Mouse (Mus musculus) kidney, embryonic 16.5 days (tissue): Measurements from ENCODE around the gene Mon2. TPM values are rescaled to one million over a fixed set of nuclear protein-coding genes. Genes with fewer than 3 reads are reported as not detected.

Source experiments
- ATAC-seq: fragments of 200-750 bp; cut with Nextera tagmentation; 2 replicates; pipeline ENCODE4 v1.8.0; 2017; ENCODE audit warnings: moderate TSS enrichment; ENCODE audit not compliant: low FRiP score, low TSS enrichment
- H3K27ac ChIP-seq: fragments of 300-500 bp; sonication (generic); 2 replicates; pipeline ENCODE4 v1.5.1; 2014; ENCODE audit warnings: low read length
- H3K27me3 ChIP-seq: fragments of 300-500 bp; sonication (generic); 2 replicates; pipeline ENCODE4 v1.6.1; 2014; ENCODE audit warnings: low read length, control low read depth, mixed read lengths; ENCODE audit not compliant: insufficient read depth
- H3K36me3 ChIP-seq: fragments of 300-500 bp; sonication (generic); 2 replicates; pipeline ENCODE4 v1.6.1; 2014; ENCODE audit warnings: low read length, control low read depth, mixed read lengths; ENCODE audit not compliant: insufficient read depth
- H3K4me1 ChIP-seq: fragments of 300-500 bp; sonication (generic); 2 replicates; pipeline ENCODE4 v1.6.1; 2014; ENCODE audit warnings: low read length, control low read depth, mixed read lengths; ENCODE audit not compliant: insufficient read depth
- H3K4me2 ChIP-seq: fragments of 300-500 bp; sonication (generic); replicated peaks from 2 replicates; pipeline ENCODE4 v1.6.1; 2014; ENCODE audit warnings: low read depth, low read length
- H3K4me3 ChIP-seq: fragments of 300-500 bp; sonication (generic); 2 replicates; pipeline ENCODE4 v1.5.1; 2014; ENCODE audit warnings: mild to moderate bottlenecking, low read length
- H3K9ac ChIP-seq: fragments of 300-500 bp; sonication (generic); replicated peaks from 2 replicates; pipeline ENCODE4 v1.6.1; 2014; ENCODE audit warnings: low read length
- H3K9me3 ChIP-seq: fragments of 300-500 bp; sonication (generic); 2 replicates; pipeline ENCODE4 v1.6.1; 2016; ENCODE audit warnings: low read length, control low read depth
- WGBS: fragments of 180-500 bp; shearing (Covaris S2); extraction: QIAGEN DNeasy Blood & Tissue Kit; methylation state at CpG from one replicate; pipeline ENCODE4 v1.1.7; 2014; 5-methylcytosine and 5-hydroxymethylcytosine counted together
- polyA plus RNA-seq: library from polyadenylated mRNA; unstranded; fragments of >200 nt; fragmentation: Nextera tagmentation; extraction: Ambion mirVana; gene quantifications from 2 replicates; pipeline ENCODE4 v1.2.1, GENCODE M21; 2015

The Mon2 gene
- polyA plus RNA-seq, 1 experiment from 2014 or later, result 22.6 TPM

DNA sequence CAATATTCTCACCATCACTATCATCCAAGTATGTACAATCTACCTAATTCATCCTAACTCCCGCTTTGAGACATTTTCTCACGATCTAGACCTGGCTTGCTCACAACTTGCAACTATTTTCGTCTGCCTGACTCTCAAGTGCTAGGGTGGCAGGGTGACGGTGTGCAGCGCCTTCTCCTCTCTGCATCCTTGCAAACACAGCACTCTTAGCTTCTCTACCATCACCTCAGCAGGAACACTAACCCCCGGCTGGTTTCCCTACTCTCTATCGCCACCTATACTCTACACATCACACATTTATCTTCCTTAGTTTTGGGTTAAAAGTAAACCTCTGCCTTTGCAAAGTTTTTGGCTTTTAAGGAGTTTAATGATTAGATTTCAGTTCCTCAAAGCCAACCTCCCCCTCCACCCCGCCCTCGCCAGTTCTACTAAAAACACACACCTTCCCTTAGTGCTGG, 88.6 kb downstream of the Mon2 start:
- WGBS, result 15% methylated on average over 9 of the region's 9 CpGs

DNA sequence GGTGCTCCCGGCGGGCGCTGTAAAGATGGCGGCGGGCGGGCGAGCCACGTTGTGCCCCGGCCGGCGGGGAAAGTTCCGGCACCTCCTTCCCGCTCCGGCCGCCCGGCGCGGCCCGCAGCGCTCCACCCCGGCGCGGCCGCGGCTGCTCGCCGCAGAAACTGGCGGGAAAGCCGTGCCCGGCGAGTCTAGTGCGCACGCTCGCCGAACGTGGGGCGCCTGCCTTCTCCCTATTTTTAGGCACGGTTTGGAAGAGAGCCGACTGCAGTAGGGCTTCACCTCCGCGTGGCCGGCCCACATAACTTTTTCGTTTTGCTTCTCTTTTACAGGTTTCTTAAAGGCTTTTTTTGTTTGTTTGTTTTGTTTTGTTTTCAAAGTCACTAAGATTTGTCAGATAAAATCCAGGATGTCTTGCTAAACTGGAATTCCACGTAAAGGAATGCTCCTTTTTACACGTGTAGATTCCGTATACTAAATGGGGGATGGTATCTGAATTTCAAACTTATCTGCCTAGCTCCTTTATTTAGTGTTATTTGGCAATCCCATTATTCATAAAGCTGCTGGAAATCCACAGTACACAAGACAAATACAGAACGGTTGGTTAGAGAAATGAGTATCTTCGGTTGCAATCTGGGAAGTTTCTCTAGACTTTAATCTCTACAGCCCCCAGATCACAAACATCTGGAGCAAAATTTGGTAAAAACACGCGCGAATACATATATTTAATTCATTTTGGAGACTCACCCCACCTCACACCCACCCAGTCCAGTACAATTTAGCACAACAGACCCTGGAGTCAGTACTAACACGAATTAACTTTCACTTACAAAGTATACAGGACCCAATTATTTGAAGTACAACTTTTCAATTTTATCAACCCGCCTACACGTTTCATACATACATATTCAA, 89.7 kb downstream of the Mon2 start:
- H3K36me3 ChIP-seq, result peaks cover 13% of the 10 kb centered on the region; the same call in 1 of the 2 replicates
- H3K27ac ChIP-seq, result peak overlapping the region; percentile 99
- no peaks in the 10 kb centered on the region for H3K9me3 ChIP-seq
- peaks cover 30% of the 10 kb centered on the region for H3K4me1 ChIP-seq
- peak overlapping the region; percentile 100 for H3K9ac ChIP-seq
- peak; percentile 83 for ATAC-seq
- peak overlapping the region; percentile 65 for H3K4me2 ChIP-seq
- peak overlapping the region; percentile 97 for H3K4me3 ChIP-seq
- H3K27me3 ChIP-seq, result no peaks in the 10 kb centered on the region
- WGBS, result 7% methylated on average over 53 of the region's 54 CpGs

More for the DNA sequence above, 88.6 kb downstream of the Mon2 start:
- Histone ChIP-seq H3K4me1 (peaks cover 30% of the 10 kb centered on the region), H3K4me3 (no peak overlapping the region), H3K27ac (peak overlapping the region; percentile 55; the same call in 1 of the 2 replicates), H3K9ac (peak overlapping the region; percentile 43; the same call in 1 of the 2 replicates), H3K27me3 (no peaks in the 10 kb centered on the region), H3K9me3 (no peaks in the 10 kb centered on the region), H3K4me2 (peak overlapping the region; percentile 33), H3K36me3 (peaks cover 10% of the 10 kb centered on the region; the same call in 1 of the 2 replicates)
- peak; percentile 25 for ATAC-seq

DNA sequence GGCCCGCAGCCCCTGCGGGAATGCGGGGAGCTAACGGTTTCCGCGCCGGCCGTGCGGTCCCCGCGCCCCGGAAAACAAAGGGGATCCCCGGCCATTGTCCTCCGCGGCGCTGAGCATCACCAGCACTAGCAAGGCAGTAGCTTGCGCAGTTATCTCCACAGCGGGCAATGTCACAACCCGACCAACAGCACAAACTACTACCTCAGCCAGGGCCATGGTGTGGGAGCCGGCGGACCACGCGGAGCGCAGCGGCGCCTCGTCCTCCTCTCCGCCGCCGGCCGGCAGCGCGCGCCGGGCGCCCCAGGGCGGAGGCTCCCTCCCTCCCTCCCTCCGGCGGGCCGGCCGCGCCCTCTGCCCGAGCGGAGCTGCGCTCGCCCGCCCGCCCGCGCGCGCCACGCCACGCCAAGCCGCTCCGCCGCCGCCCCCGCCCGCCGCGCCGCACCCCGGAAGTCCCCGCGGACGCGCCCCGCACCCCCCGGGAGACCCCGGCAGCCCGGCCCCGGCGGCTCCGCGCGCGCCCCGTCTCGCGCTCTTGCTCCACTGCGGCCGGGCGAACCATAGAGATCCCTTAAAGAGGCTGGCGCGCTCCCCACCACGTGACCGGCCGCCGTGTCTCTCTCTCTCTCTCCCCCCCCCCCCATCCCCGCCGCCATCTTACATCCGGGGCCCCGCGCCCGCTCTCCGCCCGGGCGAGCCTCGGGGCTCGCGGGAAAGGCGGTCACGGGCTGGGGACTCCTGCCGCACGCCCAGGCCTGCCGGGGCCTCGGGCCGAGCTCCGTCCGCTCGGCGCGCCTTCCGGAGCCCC, 90.6 kb downstream of the Mon2 start:
- peak overlapping the region; percentile 99 for H3K27ac ChIP-seq
- peak overlapping the region; percentile 65 for H3K4me2 ChIP-seq
- peaks cover 17% of the 10 kb centered on the region for H3K36me3 ChIP-seq
- peaks cover 30% of the 10 kb centered on the region for H3K4me1 ChIP-seq
- under 1% methylated on average over 56 of the region's 115 CpGs for WGBS
- peak overlapping the region; percentile 100 for H3K9ac ChIP-seq
- H3K9me3 ChIP-seq, result no peaks in the 10 kb centered on the region
- H3K27me3 ChIP-seq, result no peaks in the 10 kb centered on the region
- peak; percentile 91 for ATAC-seq
- peak overlapping the region; percentile 97 for H3K4me3 ChIP-seq

DNA sequence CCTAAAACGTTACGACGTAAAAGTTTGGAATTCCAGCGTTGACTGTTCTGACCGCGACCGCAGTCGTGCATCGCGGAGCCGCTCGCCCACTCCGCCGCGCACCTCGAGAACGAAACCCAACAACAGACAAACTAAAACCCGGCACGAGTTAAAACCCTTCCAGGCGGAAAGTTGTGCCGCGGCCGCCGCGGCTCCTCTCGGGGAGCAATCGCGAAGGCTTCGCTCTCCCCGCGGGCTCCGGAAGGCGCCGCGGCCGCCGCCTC, 91.1 kb downstream of the Mon2 start:
- peaks cover 30% of the 10 kb centered on the region for H3K4me1 ChIP-seq
- peak overlapping the region; percentile 100 for H3K9ac ChIP-seq
- H3K27me3 ChIP-seq, result no peaks in the 10 kb centered on the region
- peak; percentile 3; the same call in 1 of the 2 replicates for ATAC-seq
- under 1% methylated on average over 37 of the region's 37 CpGs for WGBS
- peak overlapping the region; percentile 99 for H3K27ac ChIP-seq
- H3K4me3 ChIP-seq, result peak overlapping the region; percentile 97
- peaks cover 19% of the 10 kb centered on the region for H3K36me3 ChIP-seq
- H3K4me2 ChIP-seq, result peak overlapping the region; percentile 65
- peaks cover 3% of the 10 kb centered on the region; the same call in 1 of the 2 replicates for H3K9me3 ChIP-seq

DNA sequence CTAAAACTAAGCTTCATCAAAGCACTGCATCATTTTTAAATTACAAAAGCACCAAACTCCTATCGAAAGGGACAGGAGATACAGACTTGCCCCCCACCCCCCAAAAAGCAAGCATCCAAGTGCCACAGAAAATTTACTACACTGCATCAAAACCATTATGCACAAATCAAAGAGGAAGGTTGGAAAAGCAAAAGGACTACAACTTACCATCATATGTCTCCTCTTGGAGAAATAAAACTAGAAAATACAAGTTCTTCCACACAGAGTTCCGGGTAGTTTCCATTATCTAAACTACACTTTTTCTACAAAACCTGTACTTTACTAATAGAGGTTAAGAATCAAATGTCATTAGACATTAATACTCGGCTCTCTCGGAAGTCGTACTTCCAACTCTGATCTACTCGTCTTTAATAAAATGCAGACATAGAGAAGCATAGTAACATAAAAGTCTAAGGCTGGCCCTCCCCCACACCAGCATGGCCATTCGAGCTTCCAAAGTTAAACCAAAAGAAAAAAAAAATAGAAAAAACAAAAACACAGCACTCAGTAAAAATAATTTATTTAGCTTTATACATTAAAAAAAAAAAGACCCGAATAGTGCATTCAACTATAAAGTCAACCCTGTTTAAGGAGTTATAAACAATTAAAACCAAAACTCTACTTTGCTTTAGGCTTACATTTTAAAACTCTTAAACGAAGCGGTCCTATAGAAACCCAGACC, 91.6 kb downstream of the Mon2 start:
- Histone ChIP-seq H3K9ac (peak overlapping the region; percentile 100), H3K9me3 (peaks cover 3% of the 10 kb centered on the region; the same call in 1 of the 2 replicates), H3K27ac (peak overlapping the region; percentile 99), H3K4me3 (peak overlapping the region; percentile 97), H3K27me3 (no peaks in the 10 kb centered on the region), H3K36me3 (peaks cover 24% of the 10 kb centered on the region), H3K4me1 (peaks cover 30% of the 10 kb centered on the region), H3K4me2 (peak overlapping the region; percentile 65)
- ATAC-seq, result no peak
- WGBS, result 2% methylated on average over 10 of the region's 10 CpGs

DNA sequence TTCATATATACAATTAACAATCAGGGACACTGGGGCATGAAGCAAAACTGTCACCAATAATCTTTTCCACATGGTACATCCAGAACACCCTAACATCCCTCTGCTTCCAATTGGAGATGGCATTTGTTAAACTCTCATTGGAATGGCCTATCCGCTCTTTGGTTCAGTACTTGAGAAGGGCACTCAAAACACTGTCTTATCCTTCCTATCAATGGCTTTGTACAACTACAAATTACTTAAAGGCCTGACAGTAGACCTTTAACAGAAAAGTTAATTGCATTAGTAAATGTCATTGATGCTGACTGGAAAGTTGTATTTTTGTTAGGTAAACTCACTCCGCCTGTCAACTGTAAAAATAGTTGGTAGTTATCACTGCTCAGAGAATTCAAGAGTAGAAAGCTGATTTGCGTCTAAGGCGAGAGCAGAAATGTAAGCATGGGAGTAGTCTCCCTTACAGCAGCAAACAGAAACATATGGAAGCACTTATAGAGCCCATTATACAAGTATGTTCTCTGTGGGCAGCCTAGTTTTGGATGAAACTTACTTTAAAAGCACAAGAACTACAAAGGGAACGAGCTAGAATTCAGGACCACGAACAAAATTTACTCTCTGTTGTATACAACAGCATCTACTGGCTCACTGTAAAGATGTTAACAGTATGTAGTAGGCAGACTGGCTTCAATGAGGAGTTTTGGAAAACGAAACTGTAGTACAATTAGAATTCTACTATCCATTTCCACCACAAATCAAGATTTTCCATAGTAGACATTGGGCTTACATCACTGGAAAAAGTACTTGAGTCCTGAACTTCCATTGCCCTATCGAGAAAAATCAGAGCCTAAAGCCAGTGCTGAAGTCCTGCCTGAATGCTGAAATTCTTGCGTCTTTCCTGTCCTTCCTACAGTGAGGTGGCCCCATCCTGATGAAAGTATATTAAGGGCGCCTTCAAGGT, 92.5 kb downstream of the Mon2 start:
- Histone ChIP-seq H3K36me3 (peaks cover 27% of the 10 kb centered on the region), H3K27ac (peak overlapping the region; percentile 63), H3K9ac (peak overlapping the region; percentile 100), H3K27me3 (no peaks in the 10 kb centered on the region), H3K9me3 (peaks cover 3% of the 10 kb centered on the region; the same call in 1 of the 2 replicates), H3K4me3 (peak overlapping the region; percentile 97), H3K4me1 (peaks cover 30% of the 10 kb centered on the region), H3K4me2 (peak overlapping the region; percentile 65)
- no peak for ATAC-seq
- WGBS, result 43% methylated on average over 10 of the region's 10 CpGs

DNA sequence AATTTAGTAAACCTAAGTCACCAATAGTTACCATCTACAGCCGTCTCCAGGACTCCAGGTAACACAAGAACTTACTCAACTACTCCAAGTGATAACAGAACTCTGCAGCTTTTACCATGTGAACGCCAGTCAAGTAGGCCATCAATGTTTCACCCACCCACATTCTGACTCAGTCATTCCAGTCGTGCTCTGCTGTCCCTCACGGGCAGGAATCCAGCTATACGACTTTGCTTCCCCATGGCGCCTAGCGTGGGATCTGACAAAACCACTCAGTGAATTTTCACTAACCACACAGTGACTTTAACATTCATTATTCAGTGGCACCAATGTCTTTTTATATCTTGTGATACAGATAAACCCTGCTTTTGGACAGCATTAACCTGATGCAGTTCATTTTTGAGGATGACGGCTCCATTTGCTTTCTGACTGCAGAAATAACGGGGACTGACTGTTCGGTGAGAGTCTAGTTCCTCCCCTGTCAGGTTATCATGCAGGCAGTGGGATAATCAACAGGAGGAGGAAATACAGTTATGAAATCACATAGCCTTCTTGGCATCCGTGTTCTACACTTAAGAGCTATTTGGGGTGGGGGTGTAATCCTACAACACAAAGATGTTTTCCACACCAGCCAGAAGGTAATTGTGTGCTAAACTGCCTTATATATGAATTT, 93.3 kb downstream of the Mon2 start:
- Histone ChIP-seq H3K4me1 (peaks cover 25% of the 10 kb centered on the region), H3K9me3 (peaks cover 3% of the 10 kb centered on the region; the same call in 1 of the 2 replicates), H3K4me3 (peak overlapping the region; percentile 97), H3K27ac (0 out of 2 replicates have a peak overlapping the region, but pooled peaks have one; percentile 1), H3K4me2 (peak overlapping the region; percentile 65), H3K27me3 (no peaks in the 10 kb centered on the region), H3K36me3 (peaks cover 27% of the 10 kb centered on the region), H3K9ac (no peak overlapping the region)
- WGBS, result 74% methylated on average over 11 of the region's 11 CpGs
- ATAC-seq, result no peak

DNA sequence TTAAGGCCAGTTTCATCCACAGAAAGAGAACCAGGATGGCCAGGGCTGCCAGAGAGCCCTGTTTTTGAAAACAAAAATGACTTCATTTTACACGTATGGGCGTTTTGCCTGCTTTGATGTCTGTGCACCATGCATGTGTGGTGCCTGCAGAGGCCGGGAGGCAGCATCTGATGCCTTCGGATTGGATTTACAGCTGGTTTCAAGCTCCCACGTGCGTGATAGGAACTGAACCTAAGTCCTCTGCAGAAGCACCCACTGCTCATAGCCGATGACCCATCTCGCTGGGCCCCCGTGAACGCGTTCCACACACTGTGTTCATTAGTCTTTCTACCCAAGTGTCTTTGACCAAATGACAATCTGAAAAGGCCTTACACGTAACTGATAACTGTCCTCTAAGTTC, 96.2 kb downstream of the Mon2 start:
- no peak overlapping the region for H3K4me3 ChIP-seq
- no peak overlapping the region for H3K9ac ChIP-seq
- H3K4me2 ChIP-seq, result no peak overlapping the region
- H3K4me1 ChIP-seq, result peaks cover 13% of the 10 kb centered on the region
- H3K27me3 ChIP-seq, result no peaks in the 10 kb centered on the region
- WGBS, result 96% methylated on average over 12 of the region's 12 CpGs
- peaks cover 27% of the 10 kb centered on the region for H3K36me3 ChIP-seq
- H3K27ac ChIP-seq, result no peak overlapping the region
- ATAC-seq, result no peak
- H3K9me3 ChIP-seq, result peaks cover 3% of the 10 kb centered on the region; the same call in 1 of the 2 replicates
